Mouse (Mus musculus) heart, postnatal 0 days (tissue): ENCODE results near the gene Lrrc55.

Source experiments
- CTCF ChIP-seq: IDR thresholded peaks from 2 replicates; pipeline ENCODE4 v1.5.1; 2016; ENCODE audit warnings: antibody characterized with exemption, control low read depth, low read depth
- EP300 ChIP-seq: IDR thresholded peaks from 2 replicates; pipeline ENCODE4 v1.6.1; 2016; ENCODE audit warnings: antibody characterized with exemption, low read depth

GRCm38 (mm10) chr2:85131724-85132123, 65.3 kb downstream of the Lrrc55 start:
- TF ChIP-seq CTCF (no peak), EP300 (no peak)
